Mouse (Mus musculus) heart, postnatal 0 days (tissue): Measurements from ENCODE around the gene Cyp27a1. TPM values are rescaled to one million over a fixed set of nuclear protein-coding genes. Genes with fewer than 3 reads are reported as not detected.
A peak's percentile ranks its signal among the peaks of the same experiment; 100 is the strongest.

Source experiments
- ATAC-seq: fragments of 200-750 bp; cut with Nextera tagmentation; 2 replicates; pipeline ENCODE4 v1.8.0; 2017; ENCODE audit warnings: low read depth, moderate number of reproducible peaks, moderate library complexity; ENCODE audit not compliant: insufficient read depth
- DNase-seq: peaks from one replicate; pipeline ENCODE4 v3.0.0-alpha.2; 2016; ENCODE audit warnings: low spot score
- H3K27ac ChIP-seq: fragments of 300-500 bp; sonication (generic); 2 replicates; pipeline ENCODE4 v1.5.1; 2014; ENCODE audit warnings: low read depth, mild to moderate bottlenecking
- H3K27me3 ChIP-seq: fragments of 300-500 bp; sonication (generic); 2 replicates; pipeline ENCODE4 v1.6.1; 2014; ENCODE audit warnings: low read length, mixed read lengths; ENCODE audit not compliant: control insufficient read depth, insufficient read depth
- H3K36me3 ChIP-seq: fragments of 300-500 bp; sonication (generic); replicated peaks from 2 replicates; pipeline ENCODE4 v1.6.1; 2014; ENCODE audit warnings: low read length, mixed read lengths; ENCODE audit not compliant: control insufficient read depth, insufficient read depth
- H3K4me1 ChIP-seq: fragments of 300-500 bp; sonication (generic); 2 replicates; pipeline ENCODE4 v1.6.1; 2014; ENCODE audit warnings: antibody characterized with exemption; ENCODE audit not compliant: control insufficient read depth, insufficient read depth
- H3K4me2 ChIP-seq: fragments of 300-500 bp; sonication (generic); 2 replicates; pipeline ENCODE4 v1.6.1; 2014; ENCODE audit warnings: low read depth, mild to moderate bottlenecking, low read length, moderate library complexity
- H3K4me3 ChIP-seq: fragments of 300-500 bp; sonication (generic); 2 replicates; pipeline ENCODE4 v1.5.1; 2014; ENCODE audit warnings: low read depth, low read length
- H3K9ac ChIP-seq: fragments of 300-500 bp; sonication (generic); replicated peaks from 2 replicates; pipeline ENCODE4 v1.6.1; 2014; ENCODE audit warnings: low read depth, low read length, mixed read lengths
- H3K9me3 ChIP-seq: fragments of 300-500 bp; sonication (generic); replicated peaks from 2 replicates; pipeline ENCODE4 v1.6.1; 2016; ENCODE audit warnings: low read length; ENCODE audit not compliant: control insufficient read depth
- CTCF ChIP-seq: IDR thresholded peaks from 2 replicates; pipeline ENCODE4 v1.5.1; 2016; ENCODE audit warnings: antibody characterized with exemption, control low read depth, low read depth
- EP300 ChIP-seq: IDR thresholded peaks from 2 replicates; pipeline ENCODE4 v1.6.1; 2016; ENCODE audit warnings: antibody characterized with exemption, low read depth
- WGBS: fragments of 180-500 bp; shearing (Covaris S2); extraction: QIAGEN DNeasy Blood & Tissue Kit; methylation state at CpG from one replicate; pipeline ENCODE4 v1.1.7; 2014; 5-methylcytosine and 5-hydroxymethylcytosine counted together
- polyA plus RNA-seq: library from polyadenylated mRNA; unstranded; fragments of >200 nt; fragmentation: Nextera tagmentation; extraction: Ambion mirVana; gene quantifications from 2 replicates; pipeline ENCODE4 v1.2.1, GENCODE M21; 2015
- total RNA-seq: library from RNA; depleted of rRNA; stranded (reverse); fragments of >200 nt; gene quantifications from 2 replicates; pipeline ENCODE4 v1.2.3, GENCODE M21; 2014; ENCODE audit warnings: low replicate concordance

Gene Cyp27a1
- total and polyA plus RNA-seq, 2 experiments from 2014 or later, result 11.9 to 13.5 TPM

DNA sequence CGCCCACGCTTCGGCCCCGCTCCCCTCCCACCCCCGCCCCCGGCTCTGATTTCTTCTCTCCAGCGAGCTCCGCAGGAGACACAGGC, 58.3 kb downstream of the Cyp27a1 start, which contains the start of gene Wnt6:
Gene Wnt6, plus strand, starts transcription at position 48 of the 86 bp plus-strand sequence.
- H3K9ac ChIP-seq, result peak within 1 kb of the TSS; percentile 33; the same call in 1 of the 2 replicates
- H3K4me2 ChIP-seq, result peak within 1 kb of the TSS; percentile 96
- H3K9me3 ChIP-seq, result no peaks in the 10 kb centered on the region
- no peak for TF ChIP-seq EP300
- no peak for TF ChIP-seq CTCF
- no peak for ATAC-seq
- H3K27ac ChIP-seq, result no peak within 1 kb of the TSS
- peaks cover 17% of the 10 kb centered on the region for H3K4me1 ChIP-seq
- peaks cover 75% of the 10 kb centered on the region for H3K27me3 ChIP-seq
- no peaks in the 10 kb centered on the region for H3K36me3 ChIP-seq
- WGBS, result 0% methylated on average over 3 of the region's 8 CpGs
- H3K4me3 ChIP-seq, result peak within 1 kb of the TSS; percentile 53
- DNase-seq, result no peak

DNA sequence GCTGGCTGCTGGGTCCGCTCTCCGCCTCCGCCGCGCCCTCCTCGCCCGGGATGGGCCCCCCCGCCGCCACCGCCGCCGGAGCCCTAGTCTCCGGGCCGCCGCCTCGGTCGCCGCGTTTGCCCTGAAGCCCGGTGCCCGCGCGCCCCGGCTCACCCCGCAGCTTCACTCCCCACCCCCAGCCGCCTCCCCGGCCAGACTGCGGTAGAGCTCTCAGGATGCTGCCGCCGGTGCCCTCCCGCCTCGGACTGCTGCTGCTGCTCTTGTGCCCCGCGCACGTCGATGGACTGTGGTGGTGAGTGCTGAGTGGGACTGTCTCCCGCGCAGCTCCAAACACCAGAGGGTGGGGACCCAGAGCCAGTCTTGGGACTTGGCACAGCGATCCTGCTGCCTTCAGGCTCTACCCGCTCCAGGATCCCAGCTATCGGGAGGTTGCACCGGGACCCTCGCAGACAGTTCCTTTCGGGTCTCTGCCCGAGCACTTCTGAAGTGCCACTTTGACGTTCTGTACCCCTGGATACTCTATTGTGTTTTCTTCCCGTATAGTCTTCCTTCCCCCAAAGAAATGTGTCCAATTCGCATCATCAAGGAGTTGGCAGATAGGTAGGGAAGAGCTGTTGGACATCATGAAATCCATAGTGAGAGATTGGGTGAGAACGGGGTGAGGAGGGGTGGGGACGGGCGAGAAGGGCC, 58.7 kb downstream of the Cyp27a1 start:
- peaks cover 17% of the 10 kb centered on the region for H3K4me1 ChIP-seq
- peak overlapping the region; percentile 53 for H3K4me3 ChIP-seq
- no peaks in the 10 kb centered on the region for H3K36me3 ChIP-seq
- H3K27ac ChIP-seq, result no peak overlapping the region
- under 1% methylated on average over 43 of the region's 51 CpGs for WGBS
- ATAC-seq (0 out of 2 replicates have a peak, but pooled peaks have one; percentile 6), DNase-seq (no peak)
- peak overlapping the region; percentile 96 for H3K4me2 ChIP-seq
- peak overlapping the region; percentile 33; the same call in 1 of the 2 replicates for H3K9ac ChIP-seq
- peaks cover 77% of the 10 kb centered on the region for H3K27me3 ChIP-seq
- TF ChIP-seq EP300, result no peak
- no peak for TF ChIP-seq CTCF
- no peaks in the 10 kb centered on the region for H3K9me3 ChIP-seq

DNA sequence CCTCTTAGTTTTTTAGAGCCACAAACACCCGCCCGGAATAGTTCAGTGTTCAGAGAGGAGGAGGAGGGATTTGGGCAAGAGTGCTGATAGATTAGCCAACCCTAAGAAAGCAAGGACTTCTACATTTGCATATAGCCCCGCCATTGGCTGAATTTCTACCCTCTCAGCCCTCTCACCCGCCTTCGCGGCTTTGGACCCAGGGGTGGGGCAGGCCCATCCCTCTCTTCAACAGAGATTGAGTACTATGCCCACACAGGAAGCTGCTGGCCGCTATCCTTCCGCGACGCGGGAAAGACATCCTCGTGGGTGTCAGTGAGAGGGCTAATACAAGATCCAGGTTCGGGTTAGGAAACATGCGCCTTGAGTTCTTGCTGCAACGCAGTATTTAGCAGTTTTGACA, 59.8 kb downstream of the Cyp27a1 start:
- peak; percentile 87 for DNase-seq
- Histone ChIP-seq H3K9me3 (no peaks in the 10 kb centered on the region), H3K27ac (no peak overlapping the region), H3K9ac (no peak overlapping the region), H3K4me3 (peak overlapping the region; percentile 53), H3K4me1 (peaks cover 17% of the 10 kb centered on the region), H3K36me3 (no peaks in the 10 kb centered on the region), H3K4me2 (peak overlapping the region; percentile 96), H3K27me3 (peaks cover 71% of the 10 kb centered on the region)
- no peak for TF ChIP-seq CTCF
- TF ChIP-seq EP300, result no peak
- 2% methylated on average over 15 of the region's 15 CpGs for WGBS
- ATAC-seq, result peak; percentile 89

DNA sequence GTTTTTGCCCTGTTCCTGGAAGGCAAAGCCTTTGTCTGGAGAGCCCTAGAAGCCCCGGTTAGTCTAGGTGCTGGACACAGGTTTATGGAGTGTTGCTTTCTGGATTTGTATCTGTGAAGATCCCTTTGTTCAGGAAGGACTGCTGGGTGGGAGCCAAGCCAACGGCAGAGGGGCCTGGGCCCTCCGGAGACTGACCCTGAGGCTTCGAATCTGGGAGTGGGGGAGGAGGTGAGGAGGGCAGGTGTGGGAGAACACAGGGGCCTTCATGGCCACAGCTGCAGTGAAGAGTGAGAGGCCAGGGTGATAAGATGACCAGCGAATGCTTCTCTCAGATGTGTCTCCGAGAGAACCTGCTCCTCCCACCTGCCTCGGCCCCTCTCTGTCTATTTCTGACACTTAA, 60.7 kb downstream of the Cyp27a1 start:
- TF ChIP-seq CTCF, result no peak
- TF ChIP-seq EP300, result no peak
- ATAC-seq, result no peak
- no peak overlapping the region for H3K27ac ChIP-seq
- 24% methylated on average over 7 of the region's 7 CpGs for WGBS
- H3K9me3 ChIP-seq, result no peaks in the 10 kb centered on the region
- H3K4me2 ChIP-seq, result no peak overlapping the region
- peaks cover 71% of the 10 kb centered on the region for H3K27me3 ChIP-seq
- H3K4me1 ChIP-seq, result peaks cover 17% of the 10 kb centered on the region
- no peak overlapping the region for H3K4me3 ChIP-seq
- H3K36me3 ChIP-seq, result no peaks in the 10 kb centered on the region
- no peak overlapping the region for H3K9ac ChIP-seq
- no peak for DNase-seq

DNA sequence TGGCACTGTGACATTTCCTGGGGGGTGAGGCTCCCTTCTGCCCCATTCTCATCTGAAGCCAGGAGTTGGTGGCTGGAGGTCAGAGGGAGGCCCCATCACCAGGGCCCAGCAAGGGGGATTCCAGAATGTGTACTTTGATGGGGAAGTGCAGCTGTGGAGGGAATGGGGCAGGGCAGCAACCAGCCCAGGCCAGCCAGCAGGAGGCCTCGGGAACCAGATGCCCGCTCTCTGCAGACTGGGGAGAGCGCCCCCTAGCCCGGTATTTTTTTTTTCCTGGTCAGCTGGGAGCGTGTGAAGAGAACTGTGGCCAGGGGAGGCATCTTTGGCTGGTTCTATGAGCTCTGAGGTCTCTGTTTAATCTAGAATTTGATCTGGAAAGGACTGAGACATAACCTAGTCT, 62.4 kb downstream of the Cyp27a1 start:
- Histone ChIP-seq H3K27ac (no peak overlapping the region), H3K4me2 (no peak overlapping the region), H3K9ac (no peak overlapping the region), H3K4me3 (no peak overlapping the region), H3K27me3 (peaks cover 63% of the 10 kb centered on the region), H3K9me3 (no peaks in the 10 kb centered on the region), H3K4me1 (peaks cover 17% of the 10 kb centered on the region), H3K36me3 (no peaks in the 10 kb centered on the region)
- TF ChIP-seq EP300 (no peak), CTCF (peak; percentile 5; the same call in 1 of the 2 replicates)
- no peak for DNase-seq
- 11% methylated on average over 5 of the region's 5 CpGs for WGBS
- ATAC-seq, result no peak

DNA sequence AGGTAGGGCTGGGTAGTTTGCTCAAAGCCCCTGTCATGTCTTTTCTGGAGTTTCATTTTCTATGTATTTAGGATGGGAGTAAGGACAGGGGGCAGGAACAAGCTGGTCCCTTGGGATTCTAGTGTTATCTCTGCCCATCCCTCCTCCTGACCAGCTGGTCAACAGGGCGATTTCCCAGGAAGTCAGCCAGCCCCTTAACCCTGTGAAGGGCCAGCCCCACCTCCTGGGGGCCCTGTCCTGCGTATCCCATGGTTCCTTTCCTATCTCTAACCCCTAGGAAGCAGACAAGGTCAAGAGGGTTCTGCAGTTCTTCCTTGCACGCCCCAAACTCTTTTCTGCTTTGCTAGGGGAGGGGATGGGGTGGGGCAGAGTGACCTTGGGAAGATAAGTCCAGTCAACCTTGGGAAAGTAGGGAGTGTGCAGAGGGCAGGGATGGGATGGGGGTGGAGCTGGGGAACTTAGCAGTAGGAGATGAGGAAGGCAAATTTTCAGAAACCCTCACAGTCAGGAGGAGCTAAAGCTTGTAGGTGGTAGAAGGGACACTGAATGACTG, 65.6 kb downstream of the Cyp27a1 start:
- Histone ChIP-seq H3K4me3 (no peak overlapping the region), H3K4me2 (no peak overlapping the region), H3K9me3 (no peaks in the 10 kb centered on the region), H3K27ac (no peak overlapping the region), H3K36me3 (no peaks in the 10 kb centered on the region), H3K27me3 (peaks cover 65% of the 10 kb centered on the region), H3K4me1 (no peaks in the 10 kb centered on the region; the same call in 1 of the 2 replicates), H3K9ac (no peak overlapping the region)
- DNase-seq (no peak), ATAC-seq (no peak)
- 30% methylated on average over 3 of the region's 3 CpGs for WGBS
- no peak for TF ChIP-seq EP300
- no peak for TF ChIP-seq CTCF
